Mouse (Mus musculus): ENCODE data around the gene Fabp1. TPM values are rescaled to one million over a fixed set of nuclear protein-coding genes. Genes with fewer than 3 reads are reported as not detected.

Fabp1 gene
- total and polyA plus RNA-seq, 2 experiments from 2014 or later = not detected

DNA sequence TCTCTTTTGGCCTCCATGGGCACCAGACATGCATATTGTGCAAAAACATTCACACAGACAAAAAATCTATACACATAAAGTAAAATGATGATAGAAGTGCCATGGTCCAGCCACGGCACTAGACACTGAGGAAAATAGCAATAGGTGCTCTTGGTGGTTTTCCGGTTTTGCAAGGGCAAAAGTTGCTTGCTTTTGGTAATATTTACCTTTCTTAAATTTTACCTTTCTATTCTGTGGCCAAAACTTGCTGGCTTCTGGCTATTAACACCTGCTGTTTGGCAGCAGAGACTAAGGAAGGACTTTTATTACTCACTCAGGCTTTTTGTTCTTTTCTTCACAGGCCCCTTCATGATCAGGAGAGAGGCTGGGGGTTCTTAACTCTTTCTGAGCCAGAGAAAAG lies 9.1 kb upstream of the Fabp1 start:
- H3K9me3 ChIP-seq (ENCODE audit: low read length) = no peaks in the 10 kb centered on the region
- H3K4me2 ChIP-seq (ENCODE audit: low read depth, low read length) = no peak overlapping the region
- no peaks in the 10 kb centered on the region for H3K4me1 ChIP-seq (ENCODE audit: insufficient read depth, low read length)
- H3K4me3 ChIP-seq (ENCODE audit: low read length) = no peak overlapping the region
- ATAC-seq (no peak), DNase-seq (ENCODE audit: low spot score) (no peak)
- 91% methylated on average over 2 of the region's 2 CpGs for WGBS
- H3K36me3 ChIP-seq (ENCODE audit: insufficient read depth, low read length) = no peaks in the 10 kb centered on the region
- TF ChIP-seq CTCF (IDR thresholded peaks at IDR 0.05; ENCODE audit: low read depth) = no peak
- H3K9ac ChIP-seq (replicated peaks; ENCODE audit: low read length) = no peak overlapping the region
- no peaks in the 10 kb centered on the region for H3K27me3 ChIP-seq (ENCODE audit: insufficient read depth, low read length)
- H3K27ac ChIP-seq = no peak overlapping the region

DNA sequence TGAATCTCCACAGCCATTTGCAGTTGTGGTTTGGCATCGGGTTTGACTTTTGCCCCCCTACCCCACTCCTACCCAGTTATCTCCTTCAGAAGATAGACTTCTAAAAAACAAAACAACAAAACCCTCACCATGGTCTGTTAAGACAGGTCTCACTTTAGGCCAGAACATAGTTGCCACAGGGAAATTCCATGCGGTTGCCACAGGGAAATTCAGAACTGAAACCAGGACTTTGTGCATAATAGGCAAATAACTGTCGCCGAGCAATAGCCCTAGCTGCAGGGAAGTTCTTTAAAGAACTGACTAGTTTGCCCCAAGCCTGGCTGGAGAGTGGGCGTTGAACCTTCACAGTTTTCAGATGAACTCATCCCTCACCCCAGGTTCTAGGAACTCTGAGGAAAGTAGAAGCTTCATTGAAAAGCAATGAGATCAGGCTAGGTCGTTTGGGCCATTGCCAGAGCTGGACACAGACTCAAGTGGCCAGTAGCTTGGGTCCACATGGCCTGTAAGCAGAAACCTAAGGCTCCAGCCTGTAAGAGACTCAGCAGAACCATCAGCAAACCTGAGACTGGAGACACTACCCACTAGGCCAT lies 6.4 kb upstream of the Fabp1 start:
- TF ChIP-seq CTCF (IDR thresholded peaks at IDR 0.05; ENCODE audit: low read depth) = no peak
- no peak overlapping the region for H3K9ac ChIP-seq (replicated peaks; ENCODE audit: low read length)
- no peaks in the 10 kb centered on the region for H3K36me3 ChIP-seq (ENCODE audit: insufficient read depth, low read length)
- no peak overlapping the region for H3K27ac ChIP-seq
- no peak overlapping the region for H3K4me2 ChIP-seq (ENCODE audit: low read depth, low read length)
- H3K4me1 ChIP-seq (ENCODE audit: insufficient read depth, low read length) = no peaks in the 10 kb centered on the region
- 74% methylated on average over 6 of the region's 6 CpGs for WGBS
- ATAC-seq (no peak), DNase-seq (ENCODE audit: low spot score) (no peak)
- H3K27me3 ChIP-seq (ENCODE audit: insufficient read depth, low read length) = no peaks in the 10 kb centered on the region
- no peak overlapping the region for H3K4me3 ChIP-seq (ENCODE audit: low read length)
- no peaks in the 10 kb centered on the region for H3K9me3 ChIP-seq (ENCODE audit: low read length)

DNA sequence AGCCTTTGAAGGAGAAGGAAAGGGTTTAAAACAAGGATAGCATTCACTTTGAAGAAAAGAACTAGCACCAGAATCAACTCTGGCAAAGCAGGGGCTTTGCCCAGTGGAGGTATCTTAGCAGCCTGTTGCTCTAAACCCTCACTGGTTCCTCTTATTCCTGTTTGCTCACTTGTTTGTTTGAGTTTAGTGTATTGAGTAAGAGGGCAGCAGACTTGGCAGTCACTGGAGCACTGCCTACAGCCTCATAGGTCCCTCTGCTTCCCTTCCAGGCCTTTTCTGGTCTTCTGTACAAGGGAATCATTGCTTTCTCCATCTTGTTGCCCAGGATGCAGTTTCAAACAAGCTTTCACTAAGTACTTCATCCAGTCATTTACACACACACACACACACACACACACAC lies 3.5 kb upstream of the Fabp1 start:
- H3K27me3 ChIP-seq (ENCODE audit: insufficient read depth, low read length) = no peaks in the 10 kb centered on the region
- H3K9me3 ChIP-seq (ENCODE audit: low read length) = no peaks in the 10 kb centered on the region
- no peak for TF ChIP-seq CTCF (IDR thresholded peaks at IDR 0.05; ENCODE audit: low read depth)
- no peak for DNase-seq (ENCODE audit: low spot score)
- ATAC-seq = no peak
- no peak overlapping the region for H3K4me2 ChIP-seq (ENCODE audit: low read depth, low read length)
- no peaks in the 10 kb centered on the region for H3K36me3 ChIP-seq (ENCODE audit: insufficient read depth, low read length)
- H3K27ac ChIP-seq = no peak overlapping the region
- no peaks in the 10 kb centered on the region for H3K4me1 ChIP-seq (ENCODE audit: insufficient read depth, low read length)
- no peak overlapping the region for H3K9ac ChIP-seq (replicated peaks; ENCODE audit: low read length)
- H3K4me3 ChIP-seq (ENCODE audit: low read length) = no peak overlapping the region

DNA sequence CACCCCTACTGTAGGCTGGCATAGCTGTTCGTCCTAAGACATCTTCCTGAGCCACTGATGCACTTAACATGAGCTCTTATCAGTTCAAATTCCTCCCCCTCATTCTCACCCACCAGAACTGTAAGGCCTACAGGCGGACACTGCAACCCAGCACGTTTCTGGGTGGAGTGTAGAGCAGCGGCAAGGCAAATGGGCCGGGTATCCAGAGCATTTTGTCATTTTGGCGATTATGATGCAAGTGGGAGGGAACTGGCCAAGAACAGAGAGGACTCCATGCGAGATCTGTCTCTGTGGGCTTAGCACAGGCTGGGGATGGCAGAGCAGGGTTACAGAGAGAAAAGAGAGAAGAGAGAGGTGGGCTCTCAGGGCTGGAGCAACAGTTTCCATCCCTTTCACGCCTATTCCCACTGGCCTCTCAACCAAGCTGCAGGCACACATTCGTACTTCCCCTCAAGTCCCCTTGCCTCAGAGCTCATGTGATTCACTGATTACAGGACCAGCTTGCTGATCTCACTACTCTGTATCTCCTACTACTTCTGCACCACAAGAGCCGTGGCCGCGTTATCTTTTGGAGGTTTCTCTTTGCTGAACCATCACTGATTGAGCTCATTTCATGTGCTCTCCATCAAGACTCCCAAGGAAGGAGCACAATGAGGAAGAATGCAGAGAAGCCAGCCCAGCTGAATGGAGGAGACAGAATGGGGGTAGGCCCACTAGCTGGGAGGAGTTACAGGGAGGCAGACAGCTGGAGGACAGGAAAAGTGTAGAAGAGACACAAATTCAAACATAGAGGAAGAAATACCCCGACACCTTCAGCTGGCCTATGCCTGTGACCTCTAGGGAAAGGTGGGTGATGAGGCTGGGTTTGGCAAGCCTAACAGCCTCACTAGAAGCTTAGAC lies 1.7 kb upstream of the Fabp1 start:
- H3K9ac ChIP-seq (replicated peaks; ENCODE audit: low read length) = no peak overlapping the region
- no peak for TF ChIP-seq CTCF (IDR thresholded peaks at IDR 0.05; ENCODE audit: low read depth)
- 83% methylated on average over 13 of the region's 13 CpGs for WGBS
- no peak for ATAC-seq
- H3K36me3 ChIP-seq (ENCODE audit: insufficient read depth, low read length) = no peaks in the 10 kb centered on the region
- no peaks in the 10 kb centered on the region for H3K27me3 ChIP-seq (ENCODE audit: insufficient read depth, low read length)
- no peak for DNase-seq (ENCODE audit: low spot score)
- H3K4me2 ChIP-seq (ENCODE audit: low read depth, low read length) = no peak overlapping the region
- no peak overlapping the region for H3K4me3 ChIP-seq (ENCODE audit: low read length)
- H3K4me1 ChIP-seq (ENCODE audit: insufficient read depth, low read length) = no peaks in the 10 kb centered on the region
- H3K27ac ChIP-seq = no peak overlapping the region
- no peaks in the 10 kb centered on the region for H3K9me3 ChIP-seq (ENCODE audit: low read length)

DNA sequence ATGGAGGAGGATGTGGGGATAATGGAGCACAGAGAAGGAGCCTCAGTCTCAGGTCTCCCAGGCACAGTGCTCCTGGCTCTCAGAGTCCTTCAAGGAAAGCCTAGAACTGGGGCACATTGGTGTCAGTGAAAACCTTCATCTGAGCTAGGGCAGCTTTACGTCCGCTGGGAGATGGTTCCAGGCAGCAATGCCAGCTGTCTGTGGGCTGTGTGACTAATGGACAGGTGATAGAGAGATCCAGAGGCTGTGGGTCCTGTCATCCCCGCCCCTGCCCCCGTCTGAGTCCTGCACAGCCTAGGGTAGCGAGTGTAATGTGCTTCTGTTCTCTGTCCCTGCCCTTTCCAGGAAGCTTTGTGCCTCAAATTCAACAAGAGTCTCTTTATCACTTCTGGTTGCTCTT lies 2.3 kb downstream of the Fabp1 start:
- DNase-seq (ENCODE audit: low spot score) = no peak
- no peaks in the 10 kb centered on the region for H3K36me3 ChIP-seq (ENCODE audit: insufficient read depth, low read length)
- H3K27ac ChIP-seq = no peak overlapping the region
- TF ChIP-seq CTCF (IDR thresholded peaks at IDR 0.05; ENCODE audit: low read depth) = no peak
- H3K27me3 ChIP-seq (ENCODE audit: insufficient read depth, low read length) = no peaks in the 10 kb centered on the region
- ATAC-seq = no peak
- no peak overlapping the region for H3K4me3 ChIP-seq (ENCODE audit: low read length)
- no peaks in the 10 kb centered on the region for H3K4me1 ChIP-seq (ENCODE audit: insufficient read depth, low read length)
- 70% methylated on average over 5 of the region's 5 CpGs for WGBS
- H3K9me3 ChIP-seq (ENCODE audit: low read length) = no peaks in the 10 kb centered on the region
- no peak overlapping the region for H3K9ac ChIP-seq (replicated peaks; ENCODE audit: low read length)
- H3K4me2 ChIP-seq (ENCODE audit: low read depth, low read length) = no peak overlapping the region

DNA sequence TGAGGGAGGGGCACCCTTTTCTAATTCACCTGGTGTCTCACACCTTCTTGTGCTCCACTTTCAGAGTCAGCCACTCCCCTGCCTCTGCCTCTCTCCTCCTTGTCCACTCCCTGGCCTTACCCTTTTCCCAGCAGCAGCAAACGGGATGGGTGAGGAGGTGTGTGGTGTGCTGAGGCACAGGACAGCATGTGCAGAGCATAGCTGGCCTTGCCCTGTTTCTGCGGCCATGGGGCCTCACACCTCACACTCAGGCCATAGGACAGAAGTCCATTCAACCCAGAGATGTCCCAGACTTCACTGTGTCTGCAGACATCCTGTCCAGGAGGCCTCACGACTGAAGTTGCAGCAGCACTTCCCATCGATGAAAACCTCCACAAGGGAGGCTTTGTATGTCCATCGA lies 4.0 kb downstream of the Fabp1 start:
- no peak for ATAC-seq
- WGBS = 86% methylated on average over 5 of the region's 5 CpGs

DNA sequence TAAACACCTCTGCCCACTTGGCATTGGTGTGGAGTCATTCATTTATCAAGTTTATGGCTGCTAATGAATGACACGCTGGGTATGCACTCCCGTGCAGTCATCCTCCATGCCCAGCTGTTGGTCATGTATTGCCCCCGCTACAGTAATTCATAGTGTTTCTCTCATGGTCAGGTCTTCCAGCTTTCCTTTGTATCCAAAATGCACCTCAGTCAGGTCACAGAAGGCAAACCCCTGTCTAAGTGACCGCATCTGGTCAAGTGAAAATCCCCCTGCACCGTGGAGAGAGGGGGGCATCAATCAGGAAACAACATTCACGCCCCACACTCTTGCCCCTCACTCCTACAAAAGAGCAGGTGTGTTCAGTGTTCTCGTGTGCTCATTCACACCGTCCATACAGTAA lies 4.5 kb downstream of the Fabp1 start:
- no peaks in the 10 kb centered on the region for H3K9me3 ChIP-seq (ENCODE audit: low read length)
- no peak overlapping the region for H3K4me3 ChIP-seq (ENCODE audit: low read length)
- H3K9ac ChIP-seq (replicated peaks; ENCODE audit: low read length) = no peak overlapping the region
- no peak overlapping the region for H3K4me2 ChIP-seq (ENCODE audit: low read depth, low read length)
- TF ChIP-seq CTCF (IDR thresholded peaks at IDR 0.05; ENCODE audit: low read depth) = no peak
- no peaks in the 10 kb centered on the region for H3K36me3 ChIP-seq (ENCODE audit: insufficient read depth, low read length)
- no peaks in the 10 kb centered on the region for H3K4me1 ChIP-seq (ENCODE audit: insufficient read depth, low read length)
- WGBS = 92% methylated on average over 8 of the region's 8 CpGs
- H3K27ac ChIP-seq = no peak overlapping the region
- H3K27me3 ChIP-seq (ENCODE audit: insufficient read depth, low read length) = no peaks in the 10 kb centered on the region
- ATAC-seq (no peak), DNase-seq (ENCODE audit: low spot score) (no peak)

More for the DNA sequence above, 4.0 kb downstream of the Fabp1 start:
- Histone ChIP-seq H3K27ac (no peak overlapping the region), H3K4me1 (ENCODE audit: insufficient read depth, low read length) (no peaks in the 10 kb centered on the region), H3K4me3 (ENCODE audit: low read length) (no peak overlapping the region), H3K36me3 (ENCODE audit: insufficient read depth, low read length) (no peaks in the 10 kb centered on the region), H3K27me3 (ENCODE audit: insufficient read depth, low read length) (no peaks in the 10 kb centered on the region), H3K4me2 (ENCODE audit: low read depth, low read length) (no peak overlapping the region), H3K9me3 (ENCODE audit: low read length) (no peaks in the 10 kb centered on the region), H3K9ac (replicated peaks; ENCODE audit: low read length) (no peak overlapping the region)
- no peak for DNase-seq (ENCODE audit: low spot score)
- TF ChIP-seq CTCF (IDR thresholded peaks at IDR 0.05; ENCODE audit: low read depth) = no peak
